Mouse (Mus musculus) midbrain, embryonic 16.5 days (tissue): ENCODE results near the gene Medag. TPM values are rescaled to one million over a fixed set of nuclear protein-coding genes. Genes with fewer than 3 reads are reported as not detected.

Source experiments
- ATAC-seq: fragments of 200-750 bp; cut with Nextera tagmentation; 2 replicates; pipeline ENCODE4 v1.8.0; 2017; ENCODE audit warnings: moderate TSS enrichment
- H3K27ac ChIP-seq: fragments of 300-500 bp; sonication (generic); 2 replicates; pipeline ENCODE4 v1.5.1; 2014; ENCODE audit warnings: mild to moderate bottlenecking, low read length, mixed read lengths
- H3K27me3 ChIP-seq: fragments of 300-500 bp; sonication (generic); 2 replicates; pipeline ENCODE4 v1.6.1; 2014; ENCODE audit warnings: low read depth, low read length, mixed read lengths; ENCODE audit not compliant: control insufficient read depth, insufficient read depth
- H3K36me3 ChIP-seq: fragments of 300-500 bp; sonication (generic); 2 replicates; pipeline ENCODE4 v1.6.1; 2014; ENCODE audit warnings: mild to moderate bottlenecking, low read length, moderate library complexity, mixed read lengths; ENCODE audit not compliant: control insufficient read depth, insufficient read depth
- H3K4me1 ChIP-seq: fragments of 300-500 bp; sonication (generic); 2 replicates; pipeline ENCODE4 v1.6.1; 2014; ENCODE audit warnings: mild to moderate bottlenecking, low read length, mixed read lengths; ENCODE audit not compliant: control insufficient read depth, insufficient read depth
- H3K4me2 ChIP-seq: fragments of 300-500 bp; sonication (generic); 2 replicates; pipeline ENCODE4 v1.6.1; 2014; ENCODE audit warnings: mild to moderate bottlenecking, low read length, mixed read lengths
- H3K4me3 ChIP-seq: fragments of 300-500 bp; sonication (generic); 2 replicates; pipeline ENCODE4 v1.5.1; 2014; ENCODE audit warnings: low read depth, mild to moderate bottlenecking, low read length, moderate library complexity, mixed read lengths
- H3K9ac ChIP-seq: fragments of 300-500 bp; sonication (generic); 2 replicates; pipeline ENCODE4 v1.6.1; 2014; ENCODE audit warnings: low read depth, low read length, mixed read lengths
- H3K9me3 ChIP-seq: fragments of 300-500 bp; sonication (generic); replicated peaks from 2 replicates; pipeline ENCODE4 v1.6.1; 2014; ENCODE audit warnings: mild to moderate bottlenecking, low read length, mixed read lengths; ENCODE audit not compliant: control insufficient read depth, poor library complexity, severe bottlenecking
- WGBS: fragments of 180-500 bp; shearing (Covaris S2); extraction: QIAGEN DNeasy Blood & Tissue Kit; methylation state at CpG from one replicate; pipeline ENCODE4 v1.1.7; 2014; 5-methylcytosine and 5-hydroxymethylcytosine counted together
- polyA plus RNA-seq: library from polyadenylated mRNA; unstranded; fragments of >200 nt; fragmentation: Nextera tagmentation; extraction: Ambion mirVana; gene quantifications from 2 replicates; pipeline ENCODE4 v1.2.1, GENCODE M21; 2015

Medag gene
- polyA plus RNA-seq, 1 experiment from 2014 or later: 2.0 TPM

DNA sequence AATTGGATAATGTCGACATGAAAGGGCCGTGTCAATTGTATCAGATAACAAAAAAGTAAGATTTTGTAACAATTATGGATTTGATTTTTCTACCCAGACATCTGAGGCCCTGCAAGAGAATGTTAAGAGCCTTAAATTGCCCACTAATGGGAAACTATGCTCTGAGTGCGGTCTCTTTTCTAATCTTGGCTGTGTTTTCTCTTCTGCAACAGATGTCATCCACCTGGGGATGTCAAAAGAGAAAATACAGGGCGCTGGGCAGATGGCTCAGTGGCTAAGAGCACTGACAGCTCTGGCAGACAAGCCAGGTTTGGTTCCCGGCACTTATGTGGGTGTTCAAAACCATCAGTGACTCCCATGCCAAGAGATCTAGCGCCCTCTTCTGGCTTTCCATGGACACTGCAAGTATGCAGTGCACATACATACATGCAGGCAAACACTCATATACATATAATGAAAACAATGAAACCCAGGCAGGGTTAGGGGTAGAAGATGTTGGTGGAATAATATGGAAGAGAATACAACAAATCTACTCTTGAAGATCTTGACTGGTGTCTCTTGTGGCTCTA, 19.0 kb upstream of the Medag start:
- H3K9ac ChIP-seq: no peak overlapping the region
- 73% methylated on average over 6 of the region's 6 CpGs for WGBS
- no peak for ATAC-seq

DNA sequence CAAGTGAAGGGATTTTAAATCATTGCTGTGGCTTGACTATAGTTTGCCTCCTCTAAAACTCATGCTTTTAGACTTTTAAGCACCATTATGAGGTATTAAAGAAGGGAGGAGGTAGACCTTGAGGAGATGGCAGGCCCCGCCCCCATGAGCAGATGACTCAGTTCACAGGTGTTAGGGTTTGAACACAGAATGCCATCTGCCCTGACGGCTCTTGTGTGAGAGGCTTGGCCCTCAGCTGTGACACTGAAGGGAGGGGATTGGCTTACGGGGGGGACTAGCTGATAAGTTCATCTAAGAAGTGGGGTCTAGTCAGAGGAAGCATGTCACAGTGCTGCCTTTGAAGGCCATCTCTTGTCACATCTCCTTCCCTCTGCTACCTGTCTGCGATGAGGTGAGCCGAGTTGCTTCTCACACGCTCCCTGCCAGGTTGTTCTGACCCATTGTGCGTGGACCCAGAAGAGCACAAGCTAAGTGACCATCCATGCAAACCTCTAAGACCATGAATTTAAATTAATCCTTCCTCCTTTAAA, 10.0 kb upstream of the Medag start:
- Histone ChIP-seq H3K4me2 (no peak overlapping the region), H3K9me3 (no peaks in the 10 kb centered on the region; the same call in 1 of the 2 replicates), H3K4me1 (peaks cover 7% of the 10 kb centered on the region), H3K36me3 (no peaks in the 10 kb centered on the region), H3K4me3 (no peak overlapping the region), H3K27ac (no peak overlapping the region), H3K27me3 (no peaks in the 10 kb centered on the region), H3K9ac (no peak overlapping the region)
- ATAC-seq: no peak
- 93% methylated on average over 7 of the region's 7 CpGs for WGBS

More for the DNA sequence above, 19.0 kb upstream of the Medag start:
- no peak overlapping the region for H3K4me2 ChIP-seq
- H3K27me3 ChIP-seq: no peaks in the 10 kb centered on the region
- no peak overlapping the region for H3K27ac ChIP-seq
- no peak overlapping the region for H3K4me3 ChIP-seq
- no peaks in the 10 kb centered on the region for H3K4me1 ChIP-seq
- H3K36me3 ChIP-seq: no peaks in the 10 kb centered on the region
- no peaks in the 10 kb centered on the region for H3K9me3 ChIP-seq

DNA sequence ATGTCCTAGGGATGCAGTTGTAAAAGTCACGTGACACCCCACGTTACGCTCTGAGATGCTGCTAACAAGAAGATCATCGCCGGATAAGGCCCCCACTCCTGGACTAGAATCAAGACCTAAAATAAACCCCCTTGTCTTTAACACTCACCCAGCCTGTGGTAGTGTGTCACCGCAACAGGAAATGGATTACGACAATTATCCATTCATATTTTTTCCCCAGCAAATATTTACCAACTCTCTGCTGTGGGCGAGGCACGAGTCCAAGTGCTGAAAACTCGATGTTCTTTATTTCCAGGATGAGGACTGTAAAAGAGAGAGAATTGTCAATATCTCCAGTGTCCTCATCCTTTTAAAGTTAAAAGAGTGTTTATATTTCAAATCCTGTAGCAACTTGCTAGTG, 9.5 kb upstream of the Medag start:
- H3K27ac ChIP-seq: no peak overlapping the region
- no peak for ATAC-seq
- H3K9me3 ChIP-seq: no peaks in the 10 kb centered on the region; the same call in 1 of the 2 replicates
- H3K36me3 ChIP-seq: no peaks in the 10 kb centered on the region
- no peak overlapping the region for H3K4me2 ChIP-seq
- peaks cover 8% of the 10 kb centered on the region for H3K4me1 ChIP-seq
- no peak overlapping the region for H3K9ac ChIP-seq
- 89% methylated on average over 10 of the region's 10 CpGs for WGBS
- no peak overlapping the region for H3K4me3 ChIP-seq
- H3K27me3 ChIP-seq: no peaks in the 10 kb centered on the region

GRCm38 (mm10) chr5:149403386-149403785, 8.2 kb upstream of the Medag start:
- Histone ChIP-seq H3K9ac (no peak overlapping the region), H3K27me3 (no peaks in the 10 kb centered on the region), H3K4me2 (no peak overlapping the region), H3K9me3 (no peaks in the 10 kb centered on the region; the same call in 1 of the 2 replicates), H3K4me3 (no peak overlapping the region), H3K36me3 (no peaks in the 10 kb centered on the region), H3K27ac (no peak overlapping the region), H3K4me1 (peaks cover 8% of the 10 kb centered on the region)
- ATAC-seq: no peak
- 64% methylated on average over 5 of the region's 5 CpGs for WGBS

GRCm38 (mm10) chr5:149404710-149405109, 6.8 kb upstream of the Medag start:
- no peak overlapping the region for H3K27ac ChIP-seq
- no peak overlapping the region for H3K9ac ChIP-seq
- H3K27me3 ChIP-seq: no peaks in the 10 kb centered on the region
- H3K4me1 ChIP-seq: peaks cover 3% of the 10 kb centered on the region
- ATAC-seq: no peak
- 85% methylated on average over 5 of the region's 5 CpGs for WGBS
- H3K4me2 ChIP-seq: no peak overlapping the region
- H3K36me3 ChIP-seq: no peaks in the 10 kb centered on the region
- H3K4me3 ChIP-seq: no peak overlapping the region
- H3K9me3 ChIP-seq: no peaks in the 10 kb centered on the region; the same call in 1 of the 2 replicates

GRCm38 (mm10) chr5:149406791-149407276, 4.7 kb upstream of the Medag start:
- Histone ChIP-seq H3K4me3 (no peak overlapping the region), H3K27me3 (no peaks in the 10 kb centered on the region), H3K4me2 (no peak overlapping the region), H3K27ac (peak overlapping the region; percentile 46; the same call in 1 of the 2 replicates), H3K9ac (no peak overlapping the region), H3K9me3 (no peaks in the 10 kb centered on the region; the same call in 1 of the 2 replicates), H3K4me1 (peaks cover 12% of the 10 kb centered on the region), H3K36me3 (no peaks in the 10 kb centered on the region)
- ATAC-seq: no peak
- 66% methylated on average over 8 of the region's 8 CpGs for WGBS

- H3K9ac ChIP-seq: no peak overlapping the region
- 94% methylated on average over 3 of the region's 3 CpGs for WGBS
- no peaks in the 10 kb centered on the region for H3K36me3 ChIP-seq
- H3K27me3 ChIP-seq: peaks cover 3% of the 10 kb centered on the region; the same call in 1 of the 2 replicates
- H3K4me3 ChIP-seq: no peak overlapping the region
- no peak overlapping the region for H3K4me2 ChIP-seq
- ATAC-seq: no peak
- no peaks in the 10 kb centered on the region for H3K9me3 ChIP-seq
- peaks cover 21% of the 10 kb centered on the region for H3K4me1 ChIP-seq
- no peak overlapping the region for H3K27ac ChIP-seq
These were observed 2.0 kb upstream of the Medag start for GRCm38 (mm10) chr5:149409502-149409901.

GRCm38 (mm10) chr5:149412194-149412575, 636 bp downstream of the Medag start:
- peaks cover 3% of the 10 kb centered on the region; the same call in 1 of the 2 replicates for H3K27me3 ChIP-seq
- H3K9me3 ChIP-seq: no peaks in the 10 kb centered on the region
- peak overlapping the region; percentile 48 for H3K27ac ChIP-seq
- peak overlapping the region; percentile 48 for H3K4me2 ChIP-seq
- peak overlapping the region; percentile 53 for H3K9ac ChIP-seq
- ATAC-seq: peak; percentile 34
- H3K4me1 ChIP-seq: peaks cover 18% of the 10 kb centered on the region
- WGBS: 36% methylated on average over 11 of the region's 11 CpGs
- H3K36me3 ChIP-seq: no peaks in the 10 kb centered on the region
- peak overlapping the region; percentile 23; the same call in 1 of the 2 replicates for H3K4me3 ChIP-seq

- no peak overlapping the region for H3K9ac ChIP-seq
- no peak overlapping the region for H3K4me2 ChIP-seq
- 86% methylated on average over 10 of the region's 10 CpGs for WGBS
- no peak for ATAC-seq
- H3K9me3 ChIP-seq: no peaks in the 10 kb centered on the region
- H3K27ac ChIP-seq: no peak overlapping the region
- no peak overlapping the region for H3K4me3 ChIP-seq
- peaks cover 18% of the 10 kb centered on the region for H3K4me1 ChIP-seq
- peaks cover 3% of the 10 kb centered on the region; the same call in 1 of the 2 replicates for H3K27me3 ChIP-seq
- no peaks in the 10 kb centered on the region for H3K36me3 ChIP-seq
These were observed 1.1 kb downstream of the Medag start for GRCm38 (mm10) chr5:149412671-149413070.
